Mouse (Mus musculus): ENCODE results near the gene Sema4a.
"Not testable (repeated sequence)": the region's sequence is repeated elsewhere in the genome, so short reads cannot be mapped to it uniquely, and the experiment has no call there.

The Sema4a gene

DNA sequence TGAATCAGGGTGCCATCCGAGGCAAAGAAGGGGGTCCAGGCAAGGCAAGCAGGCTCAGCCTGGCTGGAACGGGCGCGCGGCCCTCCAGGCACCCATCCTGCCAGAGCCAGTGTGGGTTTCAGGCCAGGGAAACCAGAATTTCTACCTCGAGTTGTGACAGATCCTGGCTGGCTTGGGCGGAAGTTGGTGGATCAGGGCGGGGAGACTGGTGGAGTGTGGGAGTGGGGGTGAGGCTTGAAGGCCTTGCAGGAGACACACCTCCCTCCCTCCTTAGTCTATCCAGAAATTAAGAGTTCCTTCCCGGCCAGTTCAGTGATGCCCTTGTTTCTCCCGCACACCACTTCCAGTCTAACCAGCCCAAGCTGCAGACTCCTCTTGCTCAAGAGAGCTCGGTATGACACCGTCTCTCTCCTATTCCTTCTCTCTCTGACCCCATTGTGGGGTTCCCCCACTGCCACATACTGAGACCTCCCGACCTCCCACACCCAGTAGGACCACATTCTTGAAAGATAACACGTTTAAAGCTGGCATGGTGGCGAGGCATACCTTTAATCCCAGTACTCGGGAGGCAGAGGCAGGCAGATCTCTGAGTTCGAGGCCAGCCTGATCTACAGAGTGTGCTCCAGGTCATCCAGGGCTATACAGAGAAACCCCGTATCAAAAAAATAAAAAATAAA is 5.3 kb downstream of the Sema4a start:
- no peak for DNase-seq (ENCODE audit: low read depth)

DNA sequence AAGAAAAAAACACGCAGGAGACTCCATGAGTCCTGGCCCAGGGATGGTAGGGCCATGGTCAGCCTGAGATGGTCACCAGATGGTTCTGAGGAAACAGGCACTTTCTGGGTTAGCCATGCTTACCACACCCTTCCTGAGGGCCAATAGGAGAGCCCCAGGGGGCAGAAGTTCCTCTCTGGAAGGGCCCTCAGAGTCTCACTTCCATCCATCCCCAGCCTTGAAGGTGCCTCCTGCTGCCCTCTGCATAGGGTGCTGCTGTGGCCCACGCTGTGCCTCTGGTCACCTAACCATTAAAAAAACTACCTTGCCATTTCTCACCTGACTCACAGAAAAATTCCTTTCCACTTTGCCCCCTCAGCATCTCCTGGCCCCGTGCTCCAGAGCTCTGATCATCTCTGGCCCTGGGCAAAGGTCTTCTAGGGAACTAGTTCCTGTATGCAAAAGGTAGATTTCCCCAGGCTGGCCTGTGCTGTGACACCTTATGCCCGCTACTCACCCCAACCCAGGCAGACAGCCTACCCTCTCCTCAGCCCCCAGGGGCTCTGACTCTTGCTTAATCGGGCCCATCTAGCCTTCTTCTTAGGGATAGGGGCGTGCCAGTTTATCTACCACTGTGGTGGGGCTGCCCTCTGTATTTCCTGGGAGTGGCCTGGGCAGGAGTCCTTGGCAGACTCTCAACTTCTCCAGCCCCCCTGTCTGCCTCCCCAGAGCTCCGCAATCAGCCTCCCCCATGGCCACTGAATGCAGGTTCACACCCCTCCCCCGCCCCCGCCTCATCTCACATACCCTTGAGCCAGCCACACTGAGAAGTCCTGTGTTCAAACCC is 6.0 kb downstream of the Sema4a start:
- DNase-seq (ENCODE audit: low read depth): no peak

DNA sequence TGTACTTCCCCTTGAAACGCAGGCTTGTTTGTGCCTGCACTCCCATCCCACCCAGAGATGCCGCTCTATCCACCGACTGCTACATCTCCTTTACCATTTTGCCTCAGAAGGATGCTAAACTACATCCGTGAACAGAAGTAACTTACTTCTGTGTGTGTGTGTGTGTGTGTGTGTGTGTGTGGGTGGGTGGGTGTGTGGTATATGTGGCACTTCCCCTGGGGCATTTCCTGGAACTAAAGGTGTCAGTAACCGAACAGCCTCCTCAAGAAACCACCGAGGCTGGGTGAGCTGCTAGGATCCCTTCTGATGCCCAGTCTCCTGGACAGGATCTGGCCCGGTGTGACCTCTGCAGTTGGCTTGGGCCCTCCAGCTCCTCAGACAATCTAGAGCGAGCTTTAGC is 7.0 kb downstream of the Sema4a start:
- DNase-seq (ENCODE audit: low read depth): no peak

DNA sequence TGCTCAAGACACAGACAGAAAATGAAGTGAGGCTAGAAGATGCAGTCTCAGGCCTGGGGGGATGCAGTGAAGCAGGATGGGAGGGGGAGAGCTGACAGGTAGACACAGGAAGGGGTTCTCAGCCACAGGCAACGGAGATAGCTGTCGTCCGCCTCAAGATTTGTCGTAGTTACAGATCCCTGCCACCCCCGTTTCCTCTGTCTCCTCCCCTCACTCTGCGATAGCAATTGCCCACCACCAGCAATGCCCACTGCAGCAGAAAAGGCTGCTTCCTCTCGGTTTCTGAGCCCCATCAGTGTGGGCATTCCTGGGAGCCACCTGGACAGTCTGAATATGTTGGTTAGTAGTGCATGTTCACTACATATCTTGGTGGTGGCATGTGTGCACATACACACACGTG is 7.6 kb downstream of the Sema4a start:
- DNase-seq (ENCODE audit: low read depth): no peak

DNA sequence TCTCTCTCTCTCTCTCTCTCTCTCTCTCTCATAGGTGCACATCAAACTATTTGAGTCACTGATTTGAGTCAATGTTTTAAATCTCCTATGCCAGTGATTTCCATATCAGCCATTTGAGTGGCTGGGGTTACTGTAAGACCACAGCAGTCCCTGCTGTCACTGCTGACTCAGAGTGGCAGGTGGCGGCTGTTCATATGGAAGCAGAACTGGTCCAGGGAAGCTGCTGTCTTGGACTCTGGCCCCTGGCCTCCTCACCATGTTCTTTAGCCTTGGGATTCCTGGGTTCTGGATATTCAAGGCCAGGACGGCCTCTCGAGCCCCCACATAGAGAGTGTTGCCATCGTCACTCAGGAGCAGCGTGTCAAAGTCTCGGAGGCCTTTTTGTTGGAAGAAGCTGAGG is 8.3 kb downstream of the Sema4a start:
- no peak for DNase-seq (ENCODE audit: low read depth)

DNA sequence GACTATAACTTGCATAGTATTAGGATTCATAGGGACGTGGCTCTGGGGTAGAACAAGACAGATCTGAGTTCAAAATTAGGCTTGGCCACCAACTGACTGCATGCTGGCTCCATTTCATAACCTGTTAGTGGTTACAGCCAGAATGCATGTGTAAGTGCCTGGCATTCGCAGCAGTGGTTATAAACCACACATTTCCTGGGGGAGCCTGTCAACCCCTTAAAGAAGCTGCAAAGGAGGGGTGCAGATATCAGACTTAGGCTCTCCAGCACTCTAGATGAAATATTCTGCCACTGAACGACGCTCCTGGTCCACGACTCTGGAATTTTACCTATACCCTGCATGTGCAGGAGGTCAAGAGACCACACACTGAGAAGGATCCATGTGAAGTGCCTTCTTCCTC is 8.7 kb downstream of the Sema4a start:
- no peak for DNase-seq (ENCODE audit: low read depth)

DNA sequence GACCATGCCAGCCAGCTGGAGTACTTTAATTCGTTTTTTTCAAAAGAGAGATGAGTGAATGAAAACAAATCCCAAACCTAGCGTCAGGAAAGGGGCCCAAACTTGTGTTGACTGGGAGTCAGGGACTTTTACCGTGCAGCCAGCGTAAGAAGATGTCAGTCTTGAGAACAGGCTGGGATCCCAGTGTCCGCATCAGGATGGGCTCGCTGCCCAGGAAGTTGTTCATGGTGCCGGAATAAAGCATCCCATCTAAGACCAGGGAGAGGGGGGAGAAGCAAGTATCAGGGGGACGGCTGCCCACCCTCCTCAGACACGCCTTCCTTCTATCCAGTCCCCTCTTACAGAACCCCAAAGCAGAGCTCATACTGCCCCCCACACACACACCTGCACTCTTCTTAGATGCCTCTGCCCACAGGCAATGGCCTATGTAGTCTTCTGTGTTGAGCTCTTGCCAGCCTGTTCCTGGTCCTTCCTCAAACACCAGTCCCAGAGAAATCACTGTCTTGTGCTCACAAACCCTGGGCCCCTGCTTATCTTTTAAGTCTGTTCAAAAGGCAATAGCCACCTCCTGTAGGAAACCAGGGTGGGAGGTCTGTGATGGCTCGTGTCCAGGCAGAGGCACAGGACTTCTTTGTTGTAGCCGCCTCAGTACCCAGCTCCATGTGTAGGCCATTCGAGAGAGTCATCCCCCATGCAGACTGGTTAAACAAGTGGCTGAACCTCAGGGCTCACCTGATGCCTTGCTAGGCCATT is 10.4 kb downstream of the Sema4a start:
- no peak for DNase-seq (ENCODE audit: low read depth)

DNA sequence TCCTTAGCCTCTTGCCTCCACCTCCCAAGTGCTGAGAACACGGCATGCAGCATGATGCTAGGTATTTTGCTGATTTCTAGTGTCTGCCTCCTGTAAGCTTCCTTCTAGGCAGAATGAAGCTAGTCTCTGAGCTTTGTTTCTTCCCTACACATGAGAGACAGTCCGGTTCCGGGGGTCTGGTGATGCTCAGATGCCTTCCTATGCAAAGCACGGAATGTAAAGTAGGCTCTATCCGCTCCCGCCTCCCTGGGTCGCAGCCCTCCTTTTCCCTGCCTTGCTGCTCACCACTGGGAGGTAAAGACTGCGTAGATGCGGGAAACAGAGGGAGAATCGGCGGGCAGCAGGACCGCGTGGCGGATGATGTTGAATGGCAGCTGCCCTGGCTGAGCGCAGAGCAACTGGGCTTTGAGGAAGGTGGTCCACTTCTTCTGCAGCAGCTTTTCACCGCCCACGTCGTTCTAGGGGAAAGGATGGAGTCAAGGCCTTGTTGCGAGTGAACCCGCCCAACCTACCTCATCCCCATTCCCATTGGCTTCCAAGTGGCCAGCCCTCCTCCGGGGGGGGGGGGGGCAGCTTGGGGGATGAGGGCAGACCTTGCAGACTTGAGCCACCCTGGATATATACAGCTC is 11.5 kb downstream of the Sema4a start:
- no peak for DNase-seq (ENCODE audit: low read depth)

DNA sequence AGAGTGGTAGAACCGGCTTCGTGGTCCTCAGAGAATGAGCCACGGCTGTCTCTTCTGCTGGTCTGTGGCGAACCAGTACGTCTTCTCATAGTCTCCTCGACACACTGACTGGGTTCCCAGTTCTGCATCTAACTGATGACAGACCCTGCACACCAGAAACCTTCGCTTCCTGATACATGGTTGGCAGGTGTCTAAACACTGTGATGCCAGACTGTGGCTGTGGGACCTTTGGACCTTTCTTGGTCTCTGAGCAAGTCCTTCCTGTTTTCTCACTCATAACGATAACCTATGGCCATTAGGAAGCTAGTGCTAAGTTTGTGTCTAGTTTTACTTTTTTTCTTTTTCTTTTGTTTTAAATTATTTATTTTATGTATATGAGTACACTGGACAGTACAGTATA is 12.5 kb downstream of the Sema4a start:
- no peak for DNase-seq (ENCODE audit: low read depth)

DNA sequence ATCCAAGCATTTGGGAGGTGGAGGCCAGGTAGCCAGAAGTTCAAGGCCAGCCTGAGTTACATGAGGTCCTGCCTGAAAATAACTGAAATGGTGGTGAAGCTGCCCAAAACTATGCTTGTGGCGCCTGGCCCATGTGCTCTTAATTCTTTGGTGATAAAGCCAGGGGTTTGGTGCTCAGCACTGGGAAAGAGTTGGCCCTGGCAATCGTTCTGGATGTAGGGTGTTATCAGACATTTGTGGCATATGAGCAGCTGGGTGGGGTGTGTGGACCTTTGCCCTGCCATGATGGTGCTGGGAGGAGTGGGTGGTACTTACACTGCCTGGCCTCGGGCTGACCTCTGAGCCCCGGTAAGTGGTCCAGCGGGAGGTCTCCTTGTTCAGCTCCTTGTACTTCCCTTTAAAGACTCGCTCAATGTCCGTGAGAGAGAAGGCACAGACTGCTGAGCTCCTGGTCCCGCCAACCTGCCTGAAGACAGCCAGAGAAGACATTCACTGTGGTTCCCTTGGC is 13.3 kb downstream of the Sema4a start:
- DNase-seq (ENCODE audit: low read depth): no peak

DNA sequence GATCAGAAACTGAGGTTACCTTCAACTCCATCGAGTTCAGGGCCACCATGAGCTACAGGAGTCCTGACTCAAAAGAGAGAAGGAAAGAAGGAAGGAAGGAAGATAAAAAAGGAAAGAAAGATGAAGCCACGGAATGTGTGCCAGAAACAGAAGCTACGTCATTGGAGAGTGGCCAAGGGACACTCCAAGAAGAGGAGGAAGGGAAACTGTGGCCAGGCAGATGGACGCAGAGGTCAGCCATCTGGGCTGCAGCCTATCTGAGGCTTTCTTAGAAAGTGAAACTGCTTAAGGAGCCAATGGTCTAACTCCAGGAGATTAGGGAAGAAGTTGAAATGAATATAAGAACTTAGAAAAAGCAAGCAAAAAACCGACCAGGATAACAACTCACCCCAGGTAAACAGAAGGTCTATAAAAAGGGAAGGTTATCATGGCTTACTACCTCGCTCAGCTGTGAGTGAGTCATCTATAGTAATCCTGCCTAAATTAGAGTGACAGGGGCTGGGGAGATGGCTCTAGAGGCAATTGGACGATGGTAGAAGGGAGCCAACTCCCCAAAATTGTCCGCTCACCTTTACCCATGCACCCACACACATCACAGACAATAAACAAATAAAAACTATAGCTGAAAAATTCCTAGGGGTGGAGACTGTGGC is 14.4 kb downstream of the Sema4a start:
- DNase-seq (ENCODE audit: low read depth): no peak

DNA sequence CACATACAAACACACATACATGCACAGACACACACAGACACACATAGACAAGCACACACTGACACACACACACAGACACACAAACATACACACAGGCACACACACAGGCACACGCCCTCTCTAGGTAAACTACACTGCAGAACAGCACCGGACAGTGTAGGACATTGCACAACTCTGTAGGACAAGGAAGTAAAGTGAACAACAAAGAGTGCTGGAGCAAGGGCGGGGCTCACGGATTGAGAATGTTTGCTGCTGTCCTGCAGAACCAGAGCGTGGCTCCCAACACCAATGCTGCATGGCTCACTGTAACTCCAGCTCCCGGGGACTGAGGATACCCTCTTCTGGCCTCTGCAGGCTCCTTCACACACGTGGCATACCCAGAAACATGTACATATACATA is 18.1 kb downstream of the Sema4a start:
- DNase-seq (ENCODE audit: low read depth): no peak

DNA sequence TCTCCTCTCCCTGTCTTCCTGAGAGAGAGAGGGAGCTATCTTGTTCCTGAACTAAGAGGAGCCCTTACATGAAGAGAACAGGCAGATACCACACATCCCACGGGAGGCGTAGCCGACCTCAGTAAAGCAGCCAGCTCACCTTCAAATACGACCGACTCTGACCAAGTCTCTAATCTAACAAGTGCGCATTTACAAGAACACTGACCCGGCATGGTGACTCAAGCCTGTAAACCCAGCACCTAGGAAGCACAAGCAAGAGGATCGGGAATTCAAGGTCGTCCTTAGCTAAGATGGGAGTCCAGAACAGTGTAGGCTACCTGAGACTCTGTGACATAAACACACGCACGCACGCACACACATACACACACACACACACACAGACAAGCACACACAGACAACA is 18.5 kb downstream of the Sema4a start:
- DNase-seq (ENCODE audit: low read depth): no peak

DNA sequence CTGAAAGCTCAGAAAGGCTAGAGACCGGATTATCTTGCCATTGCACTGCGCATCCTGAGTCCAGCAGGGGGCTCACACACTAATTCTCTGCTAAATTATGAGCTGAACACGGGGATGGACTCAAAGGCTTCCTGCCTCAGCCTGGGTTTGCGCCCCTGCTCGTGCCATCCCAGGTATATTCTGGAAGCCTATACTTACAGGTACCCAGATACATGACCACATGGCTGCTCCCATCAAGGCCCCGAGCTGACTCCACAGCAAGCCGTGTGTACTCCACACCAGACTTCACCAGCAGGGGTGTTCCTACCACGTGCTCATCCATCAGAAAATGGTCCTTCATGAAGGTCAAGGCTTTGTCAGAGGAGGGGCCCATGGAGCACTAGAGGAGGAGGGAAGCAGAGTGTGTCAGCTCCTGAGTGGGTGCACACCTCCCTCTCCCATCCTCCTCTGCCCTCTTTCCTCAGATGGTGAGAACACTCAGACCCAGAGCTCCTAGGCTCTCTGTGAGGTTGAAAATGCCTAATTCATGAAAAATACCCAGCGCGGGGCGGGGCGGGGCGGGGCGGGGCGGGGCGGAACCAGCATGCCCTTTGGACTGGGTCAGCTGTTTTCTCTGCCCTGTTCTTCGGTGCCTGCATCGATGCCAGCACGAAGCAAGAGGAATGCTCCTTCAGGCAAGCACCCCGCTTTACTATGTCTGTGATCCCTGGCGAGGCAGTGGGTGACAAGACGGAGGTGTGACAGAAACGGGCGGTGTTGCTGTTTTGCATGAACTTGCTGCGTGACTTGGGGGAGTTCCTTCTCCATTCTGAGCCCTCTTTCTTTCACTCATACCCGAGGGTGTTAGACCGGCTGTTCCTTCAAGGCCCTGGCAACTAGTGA is 20.2 kb downstream of the Sema4a start:
- no peak for DNase-seq (ENCODE audit: low read depth)

DNA sequence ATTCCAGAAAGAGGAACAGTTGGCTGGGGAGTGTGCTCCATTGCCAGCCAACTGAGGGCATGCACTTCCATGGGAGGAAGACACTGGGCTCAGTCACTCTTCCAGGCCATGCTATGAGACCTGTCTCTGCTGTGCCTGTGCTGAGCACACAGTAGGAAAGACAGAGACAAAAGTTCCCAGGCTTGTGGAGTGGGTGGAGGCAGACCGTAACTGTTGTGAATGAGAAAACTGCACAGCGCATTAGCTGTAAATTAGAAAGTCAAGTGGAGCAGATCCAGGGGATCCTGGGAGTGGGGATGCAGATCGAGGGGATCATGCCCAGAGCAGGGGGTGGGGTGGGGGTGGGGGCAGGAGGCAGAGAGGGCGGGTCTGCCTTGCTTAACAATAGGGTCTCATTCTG is 21.4 kb downstream of the Sema4a start:
- no peak for DNase-seq (ENCODE audit: low read depth)

DNA sequence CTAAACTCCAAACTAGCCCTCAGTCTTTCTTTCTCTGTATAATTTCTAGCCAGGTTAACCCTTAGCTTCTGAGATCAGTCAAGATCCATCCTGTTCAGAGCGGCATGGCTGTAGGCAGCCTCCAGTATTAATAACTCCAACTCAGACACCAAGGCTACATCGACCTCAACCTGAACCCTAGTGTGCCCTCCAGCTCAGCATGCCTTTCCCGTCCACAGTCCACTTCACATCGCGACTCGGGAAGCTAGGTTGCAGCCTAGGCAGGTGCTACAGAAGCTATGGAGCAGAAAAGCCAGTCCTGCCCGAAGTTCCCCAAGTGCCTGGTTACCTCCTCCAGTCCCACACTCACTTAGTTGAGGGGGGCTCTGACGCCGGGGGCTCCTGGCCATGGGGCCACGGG is 23.5 kb downstream of the Sema4a start:
- no peak for DNase-seq (ENCODE audit: low read depth)

DNA sequence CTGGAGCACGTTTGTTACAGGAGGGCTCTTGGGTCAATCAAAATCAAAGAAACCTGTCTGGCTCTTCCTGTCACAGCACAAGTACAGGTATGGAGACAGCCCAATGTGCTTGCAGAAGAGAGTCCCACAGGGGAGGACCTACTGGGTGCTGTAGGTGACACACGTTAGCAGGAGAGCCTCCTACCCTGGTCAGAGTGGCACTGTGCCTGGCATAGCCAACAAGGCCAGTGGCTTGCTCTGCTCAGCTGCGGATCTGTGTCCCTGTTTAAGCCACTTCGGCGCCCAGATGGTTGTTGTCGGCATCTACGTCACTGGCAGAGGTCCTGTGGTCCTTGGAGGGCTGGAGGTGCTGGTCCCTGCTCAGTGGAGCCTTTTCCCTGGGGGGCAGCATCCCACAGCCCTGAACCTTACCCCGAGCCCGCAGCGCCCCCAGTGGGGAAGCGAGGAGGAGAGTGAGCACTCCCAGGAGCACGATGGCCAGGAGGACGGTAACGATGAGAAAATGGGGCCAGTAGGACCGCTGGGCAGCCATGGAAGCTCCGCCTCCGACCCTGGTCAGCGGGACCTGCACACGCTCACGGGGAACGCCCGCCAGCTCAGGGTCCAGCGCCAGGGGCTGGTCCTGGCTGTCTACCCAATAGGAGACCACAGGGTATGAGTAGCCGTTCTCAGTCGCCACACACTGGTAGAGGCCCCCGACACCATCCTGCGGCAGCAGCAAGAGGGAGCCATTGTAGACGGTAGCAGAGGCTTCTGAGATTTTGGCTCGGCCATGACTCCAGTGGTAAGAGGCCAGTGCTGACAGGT is 24.4 kb downstream of the Sema4a start:
- peak; percentile 37 for DNase-seq (ENCODE audit: low read depth)

DNA sequence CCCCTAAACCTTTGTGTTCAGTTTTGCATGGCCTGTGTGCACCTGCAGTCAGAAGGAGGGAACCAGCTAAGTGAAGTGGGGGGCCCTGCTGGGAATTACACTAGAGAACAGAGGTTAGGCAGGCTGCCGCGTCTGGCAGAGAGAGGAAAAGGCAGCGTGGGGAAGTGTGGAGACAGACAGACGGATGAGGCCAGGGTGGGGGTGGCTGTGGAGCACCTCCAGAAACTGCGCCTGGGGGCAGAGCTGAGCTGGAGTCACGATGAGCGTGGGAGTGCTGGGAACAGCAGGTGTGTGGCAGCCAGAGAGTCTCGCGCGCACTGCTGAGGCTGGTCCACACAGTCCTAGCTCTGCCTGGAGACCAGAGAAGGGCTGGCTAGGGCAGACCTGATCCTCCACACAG is 25.5 kb downstream of the Sema4a start:
- DNase-seq (ENCODE audit: low read depth): no peak

DNA sequence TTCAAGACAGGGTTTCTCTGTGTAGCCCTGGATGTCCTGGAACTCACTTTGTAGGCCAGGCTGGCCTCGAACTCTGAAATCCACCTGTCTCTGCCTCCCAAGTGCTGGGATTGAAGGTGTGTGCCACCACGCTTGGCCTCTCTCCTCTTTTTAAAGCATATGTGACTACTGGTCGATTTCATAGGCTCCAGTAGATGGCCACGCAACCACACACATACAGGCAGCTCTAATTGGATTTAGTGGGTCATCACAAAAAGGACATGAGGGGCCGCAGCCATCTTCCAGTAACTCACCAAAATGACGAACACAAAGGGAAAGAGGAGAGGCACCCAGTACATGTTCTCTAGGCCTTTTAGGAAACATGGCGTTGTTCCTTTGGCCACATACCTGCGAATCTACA is 32.3 kb downstream of the Sema4a start:
- DNase-seq (ENCODE audit: low read depth): not testable (repeated sequence)

DNA sequence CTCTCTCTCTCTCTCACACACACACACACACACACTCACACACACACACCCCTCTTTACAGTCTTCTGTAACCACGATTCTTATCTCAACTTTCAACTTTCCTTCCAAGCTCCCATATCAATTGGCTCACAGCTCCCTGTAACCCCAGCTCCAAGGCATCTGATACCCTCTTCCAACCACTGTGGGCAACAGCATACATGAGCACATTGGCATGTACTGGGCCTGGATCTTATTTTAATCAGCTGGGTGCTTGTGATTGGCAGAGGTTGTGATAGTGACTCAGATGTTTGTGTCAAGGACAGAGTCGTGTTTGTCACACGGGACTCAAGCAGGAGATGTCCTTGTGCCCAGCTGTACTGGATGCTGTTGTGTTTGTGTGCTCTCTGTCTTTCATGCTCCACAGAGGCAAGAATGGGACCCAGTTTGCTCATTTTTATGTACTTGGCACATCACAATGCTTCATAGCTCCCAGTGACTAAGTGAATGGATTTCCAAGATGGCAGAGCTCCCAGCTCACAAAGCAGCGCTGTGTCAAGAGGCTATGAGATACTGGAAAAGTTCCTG is 33.6 kb downstream of the Sema4a start:
- no peak for DNase-seq (ENCODE audit: low read depth)
